Mouse (Mus musculus) bone marrow macrophage, adult 2 months (primary cell): ENCODE data around the gene Kif14. TPM values are rescaled to one million over a fixed set of nuclear protein-coding genes. Genes with fewer than 3 reads are reported as not detected.

Experiments used
- H3K27ac ChIP-seq: 2 replicates; pipeline ENCODE4 v1.5.1; 2012; ENCODE audit warnings: low read depth, low read length; ENCODE audit not compliant: insufficient read depth
- H3K4me1 ChIP-seq: 2 replicates; pipeline ENCODE4 v1.6.1; 2012; ENCODE audit warnings: low read length; ENCODE audit not compliant: control insufficient read depth, insufficient read depth
- H3K4me3 ChIP-seq: 2 replicates; pipeline ENCODE4 v1.5.1; 2012; ENCODE audit warnings: mild to moderate bottlenecking, low read length, moderate library complexity; ENCODE audit not compliant: insufficient read depth
- CTCF ChIP-seq: IDR thresholded peaks from 2 replicates; pipeline ENCODE4 v1.5.1; 2012; ENCODE audit warnings: low read depth, mild to moderate bottlenecking, low read length, moderate library complexity
- POLR2A ChIP-seq: IDR thresholded peaks from 2 replicates; pipeline ENCODE4 v1.6.1; 2012; ENCODE audit warnings: mild to moderate bottlenecking, low read depth, low read length, borderline replicate concordance
- polyA plus RNA-seq: library from polyadenylated mRNA; stranded (reverse); fragments of >200 nt; gene quantifications from 2 replicates; pipeline ENCODE4 v1.2.4, GENCODE M21; 2012; ENCODE audit not compliant: missing spikeins, insufficient read depth, insufficient read length

The Kif14 gene
- polyA plus RNA-seq, 1 experiment = 6.8 TPM

- H3K27ac ChIP-seq = no peak overlapping the region
- TF ChIP-seq CTCF (no peak), POLR2A (no peak)
- H3K4me3 ChIP-seq = no peak overlapping the region
- no peaks in the 10 kb centered on the region for H3K4me1 ChIP-seq
These were observed 16.6 kb upstream of the Kif14 start for GRCm38 (mm10) chr1:136449541-136449940.

- Histone ChIP-seq H3K27ac (no peak overlapping the region), H3K4me3 (no peak overlapping the region), H3K4me1 (no peaks in the 10 kb centered on the region)
- no peak for TF ChIP-seq POLR2A
- no peak for TF ChIP-seq CTCF
These were observed 15.9 kb upstream of the Kif14 start for GRCm38 (mm10) chr1:136450206-136450605.

GRCm38 (mm10) chr1:136452421-136452820 lies 13.7 kb upstream of the Kif14 start:
- Histone ChIP-seq H3K27ac (no peak overlapping the region), H3K4me1 (no peaks in the 10 kb centered on the region)
- TF ChIP-seq CTCF = no peak
- no peak for TF ChIP-seq POLR2A

GRCm38 (mm10) chr1:136455756-136456585 lies 10.2 kb upstream of the Kif14 start:
- H3K27ac ChIP-seq = no peak overlapping the region
- no peaks in the 10 kb centered on the region for H3K4me1 ChIP-seq
- no peak for TF ChIP-seq CTCF
- no peak for TF ChIP-seq POLR2A
- no peak overlapping the region for H3K4me3 ChIP-seq

More at GRCm38 (mm10) chr1:136452421-136452820, 13.7 kb upstream of the Kif14 start:
- H3K4me3 ChIP-seq = no peak overlapping the region

GRCm38 (mm10) chr1:136456741-136457140 lies 9.4 kb upstream of the Kif14 start:
- TF ChIP-seq POLR2A = no peak
- no peak for TF ChIP-seq CTCF
- H3K4me1 ChIP-seq = no peaks in the 10 kb centered on the region

GRCm38 (mm10) chr1:136457403-136457802 lies 8.7 kb upstream of the Kif14 start:
- H3K4me3 ChIP-seq = no peak overlapping the region
- H3K27ac ChIP-seq = no peak overlapping the region
- TF ChIP-seq POLR2A (no peak), CTCF (no peak)
- no peaks in the 10 kb centered on the region for H3K4me1 ChIP-seq

More at GRCm38 (mm10) chr1:136456741-136457140, 9.4 kb upstream of the Kif14 start:
- no peak overlapping the region for H3K4me3 ChIP-seq
- no peak overlapping the region for H3K27ac ChIP-seq

GRCm38 (mm10) chr1:136458691-136459245 lies 7.4 kb upstream of the Kif14 start:
- no peaks in the 10 kb centered on the region for H3K4me1 ChIP-seq
- no peak overlapping the region for H3K4me3 ChIP-seq
- TF ChIP-seq CTCF (no peak), POLR2A (no peak)
- H3K27ac ChIP-seq = no peak overlapping the region

GRCm38 (mm10) chr1:136462443-136462842 lies 3.7 kb upstream of the Kif14 start:
- TF ChIP-seq POLR2A = no peak
- no peak for TF ChIP-seq CTCF
- peaks cover 3% of the 10 kb centered on the region for H3K4me1 ChIP-seq

GRCm38 (mm10) chr1:136465168-136465567 lies 975 bp upstream of the Kif14 start:
- Histone ChIP-seq H3K27ac (no peak overlapping the region), H3K4me3 (no peak overlapping the region), H3K4me1 (peaks cover 5% of the 10 kb centered on the region)
- TF ChIP-seq POLR2A (no peak), CTCF (no peak)

More at GRCm38 (mm10) chr1:136462443-136462842, 3.7 kb upstream of the Kif14 start:
- H3K27ac ChIP-seq = no peak overlapping the region
- no peak overlapping the region for H3K4me3 ChIP-seq

- no peak overlapping the region for H3K27ac ChIP-seq
- H3K4me3 ChIP-seq = no peak overlapping the region
- H3K4me1 ChIP-seq = peaks cover 5% of the 10 kb centered on the region
- TF ChIP-seq POLR2A = no peak
- TF ChIP-seq CTCF = no peak
These were observed 3.3 kb downstream of the Kif14 start for GRCm38 (mm10) chr1:136469408-136469807.
